Mouse (Mus musculus) embryonic facial prominence, embryonic 12.5 days (tissue): ENCODE results near the gene Morn1. TPM values are rescaled to one million over a fixed set of nuclear protein-coding genes. Genes with fewer than 3 reads are reported as not detected.

Experiments
- ATAC-seq: fragments of 200-750 bp; cut with Nextera tagmentation; 2 replicates; pipeline ENCODE4 v1.8.0; 2017; ENCODE audit not compliant: insufficient number of reproducible peaks, insufficient read depth, low FRiP score, low TSS enrichment
- H3K27ac ChIP-seq: fragments of 300-500 bp; sonication (generic); 2 replicates; pipeline ENCODE4 v1.5.1; 2016; ENCODE audit warnings: mild to moderate bottlenecking
- H3K27me3 ChIP-seq: fragments of 300-500 bp; sonication (generic); 2 replicates; pipeline ENCODE4 v1.6.1; 2016; ENCODE audit warnings: mild to moderate bottlenecking, moderate library complexity
- H3K36me3 ChIP-seq: fragments of 300-500 bp; sonication (generic); 2 replicates; pipeline ENCODE4 v1.6.1; 2016; ENCODE audit warnings: mild to moderate bottlenecking
- H3K4me1 ChIP-seq: fragments of 300-500 bp; sonication (generic); 2 replicates; pipeline ENCODE4 v1.6.1; 2016
- H3K4me2 ChIP-seq: fragments of 300-500 bp; sonication (generic); replicated peaks from 2 replicates; pipeline ENCODE4 v1.6.1; 2016; ENCODE audit warnings: mild to moderate bottlenecking, moderate library complexity
- H3K4me3 ChIP-seq: fragments of 300-500 bp; sonication (generic); 2 replicates; pipeline ENCODE4 v1.5.1; 2016; ENCODE audit warnings: mild to moderate bottlenecking
- H3K9ac ChIP-seq: fragments of 300-500 bp; sonication (generic); 2 replicates; pipeline ENCODE4 v1.6.1; 2016; ENCODE audit warnings: mild to moderate bottlenecking, moderate library complexity
- H3K9me3 ChIP-seq: fragments of 300-500 bp; sonication (generic); 2 replicates; pipeline ENCODE4 v1.6.1; 2016; ENCODE audit warnings: mild to moderate bottlenecking, moderate library complexity
- WGBS: fragments of 180-500 bp; shearing (Covaris S2); methylation state at CpG from one replicate; pipeline ENCODE4 v1.1.7; 2016; 5-methylcytosine and 5-hydroxymethylcytosine counted together
- polyA plus RNA-seq: library from polyadenylated mRNA; unstranded; fragments of >200 nt; fragmentation: Nextera tagmentation; extraction: Ambion mirVana; gene quantifications from 2 replicates; pipeline ENCODE4 v1.2.1, GENCODE M21; 2016

Morn1 gene
- 5.1 and 7.7 TPM in 2 replicates for polyA plus RNA-seq

DNA sequence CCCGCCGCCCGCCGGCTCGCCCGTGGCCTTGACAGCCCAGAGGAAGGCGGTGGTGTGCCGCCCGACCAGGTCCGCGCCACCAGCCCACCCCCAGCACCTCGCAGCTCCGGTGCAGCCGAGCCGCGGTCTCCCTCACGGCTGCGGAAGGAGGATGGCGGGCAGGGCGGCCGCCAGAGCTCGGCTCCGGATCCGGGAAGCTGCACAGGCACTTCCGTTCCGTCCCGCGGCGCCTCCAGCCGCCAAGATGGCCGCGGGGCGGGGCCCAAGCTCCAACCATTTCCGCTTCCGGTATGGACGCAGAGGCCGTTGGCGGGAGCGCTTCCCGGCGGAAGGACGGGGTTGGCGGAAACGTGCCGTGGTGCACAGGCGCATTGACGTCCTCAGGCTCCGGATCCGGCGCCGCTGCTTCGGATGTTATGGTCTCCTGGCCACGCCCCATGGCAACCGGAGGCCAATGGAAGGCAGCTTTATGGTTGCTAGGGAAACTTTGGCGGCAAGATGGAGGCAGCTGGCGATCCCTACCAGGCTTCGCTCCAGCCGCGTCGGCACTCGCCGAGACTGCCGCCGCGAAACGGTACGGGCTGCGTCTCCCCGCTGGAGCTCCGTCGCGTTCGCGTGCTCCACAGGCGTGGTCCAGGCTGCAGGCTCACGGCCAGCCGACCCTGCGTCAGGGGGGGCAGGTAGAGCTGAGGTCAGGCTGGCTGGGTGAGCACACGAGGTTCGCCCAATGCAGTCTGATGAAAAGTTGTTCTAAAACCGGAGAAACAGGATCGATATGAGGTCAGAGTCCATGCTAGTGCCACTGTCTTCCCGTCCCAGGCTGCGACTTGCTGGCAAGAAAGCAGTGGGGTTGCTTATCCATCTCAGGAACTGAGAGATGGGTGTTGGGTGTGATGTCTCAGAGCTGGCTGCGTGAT is at the start of gene Morn1, which contains the start of gene Rer1:
TSS of gene Morn1 (plus strand) at position 470 of the 917 bp plus-strand sequence.
TSS of gene Rer1 (minus strand) at position 275 of the 917 bp plus-strand sequence.
- H3K36me3 ChIP-seq: peaks cover 28% of the 10 kb centered on the region
- WGBS: under 1% methylated on average over 83 of the region's 85 CpGs

DNA sequence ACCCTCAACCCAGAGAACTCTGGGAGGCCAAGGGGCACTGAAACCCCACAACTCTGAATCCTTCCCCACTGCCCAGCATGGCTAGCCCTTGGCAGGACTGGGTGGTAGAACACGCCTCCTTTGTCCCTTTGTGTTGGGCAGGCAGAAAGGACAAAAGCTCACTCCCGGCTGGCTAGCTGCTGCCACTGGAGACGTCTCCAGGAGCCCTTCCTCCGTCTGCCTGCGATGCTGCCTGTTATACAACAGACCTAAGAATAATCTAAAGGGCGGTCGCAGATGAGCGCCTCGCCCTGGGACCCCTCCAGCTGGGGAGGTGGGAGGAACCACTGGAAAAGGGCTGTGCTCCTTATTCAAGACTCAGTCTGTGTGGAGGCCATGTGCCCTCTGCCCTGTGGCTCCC is 46.2 kb upstream of the Morn1 start:
- H3K9ac ChIP-seq: no peak overlapping the region
- H3K4me2 ChIP-seq: no peak overlapping the region
- H3K27me3 ChIP-seq: peaks cover 73% of the 10 kb centered on the region
- ATAC-seq: no peak
- peaks cover 9% of the 10 kb centered on the region for H3K4me1 ChIP-seq
- no peaks in the 10 kb centered on the region for H3K36me3 ChIP-seq
- H3K9me3 ChIP-seq: no peaks in the 10 kb centered on the region
- 23% methylated on average over 9 of the region's 9 CpGs for WGBS
- H3K4me3 ChIP-seq: no peak overlapping the region
- H3K27ac ChIP-seq: no peak overlapping the region

More for the DNA sequence above, at the start of gene Morn1, which contains the start of gene Rer1:
- peak within 1 kb of the TSS; percentile 98 for H3K4me2 ChIP-seq
- peak; percentile 93 for ATAC-seq
- H3K4me1 ChIP-seq: peaks cover 20% of the 10 kb centered on the region
- peak within 1 kb of the TSS; percentile 98 for H3K4me3 ChIP-seq
- peak within 1 kb of the TSS; percentile 95 for H3K9ac ChIP-seq
- no peaks in the 10 kb centered on the region for H3K27me3 ChIP-seq
- peak within 1 kb of the TSS; percentile 93 for H3K27ac ChIP-seq
- no peaks in the 10 kb centered on the region for H3K9me3 ChIP-seq

- 59% methylated on average over 6 of the region's 6 CpGs for WGBS
- no peak overlapping the region for H3K4me3 ChIP-seq
- H3K27me3 ChIP-seq: peaks cover 73% of the 10 kb centered on the region
- no peaks in the 10 kb centered on the region for H3K36me3 ChIP-seq
- no peak overlapping the region for H3K9ac ChIP-seq
- no peak overlapping the region for H3K4me2 ChIP-seq
- H3K27ac ChIP-seq: no peak overlapping the region
- no peaks in the 10 kb centered on the region for H3K9me3 ChIP-seq
- H3K4me1 ChIP-seq: peaks cover 9% of the 10 kb centered on the region
- ATAC-seq: no peak
These were observed 45.7 kb upstream of the Morn1 start for GRCm38 (mm10) chr4:155040696-155041095.

- 1% methylated on average over 65 of the region's 65 CpGs for WGBS
- Histone ChIP-seq H3K4me2 (peak overlapping the region; percentile 85), H3K4me1 (peaks cover 9% of the 10 kb centered on the region), H3K4me3 (peak overlapping the region; percentile 49), H3K36me3 (no peaks in the 10 kb centered on the region), H3K27ac (no peak overlapping the region), H3K9ac (peak overlapping the region; percentile 40), H3K27me3 (peaks cover 79% of the 10 kb centered on the region), H3K9me3 (no peaks in the 10 kb centered on the region)
- ATAC-seq: no peak
These were observed 43.6 kb upstream of the Morn1 start for GRCm38 (mm10) chr4:155042606-155043288.

DNA sequence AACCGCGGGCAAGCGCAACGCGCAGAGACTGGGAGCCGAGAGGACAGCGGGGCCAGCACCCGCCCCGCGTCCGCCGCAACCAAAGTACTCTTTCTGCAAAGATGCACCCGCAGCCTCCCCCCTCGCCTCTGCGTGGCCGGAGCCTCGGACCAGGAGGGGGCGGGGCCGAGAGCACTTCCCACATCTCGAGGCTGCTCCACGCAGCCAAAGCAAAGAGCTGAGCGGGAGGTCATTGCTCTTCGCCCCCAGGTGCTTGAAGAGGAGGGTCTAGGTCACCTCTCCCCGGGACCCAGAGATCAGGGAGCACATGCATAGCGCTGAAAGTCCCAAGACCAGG is 43.1 kb upstream of the Morn1 start:
- peaks cover 9% of the 10 kb centered on the region for H3K4me1 ChIP-seq
- H3K36me3 ChIP-seq: no peaks in the 10 kb centered on the region
- H3K9ac ChIP-seq: peak overlapping the region; percentile 40
- H3K27me3 ChIP-seq: peaks cover 77% of the 10 kb centered on the region
- H3K9me3 ChIP-seq: no peaks in the 10 kb centered on the region
- no peak for ATAC-seq
- H3K27ac ChIP-seq: no peak overlapping the region
- 2% methylated on average over 25 of the region's 25 CpGs for WGBS
- peak overlapping the region; percentile 49 for H3K4me3 ChIP-seq
- peak overlapping the region; percentile 85 for H3K4me2 ChIP-seq

DNA sequence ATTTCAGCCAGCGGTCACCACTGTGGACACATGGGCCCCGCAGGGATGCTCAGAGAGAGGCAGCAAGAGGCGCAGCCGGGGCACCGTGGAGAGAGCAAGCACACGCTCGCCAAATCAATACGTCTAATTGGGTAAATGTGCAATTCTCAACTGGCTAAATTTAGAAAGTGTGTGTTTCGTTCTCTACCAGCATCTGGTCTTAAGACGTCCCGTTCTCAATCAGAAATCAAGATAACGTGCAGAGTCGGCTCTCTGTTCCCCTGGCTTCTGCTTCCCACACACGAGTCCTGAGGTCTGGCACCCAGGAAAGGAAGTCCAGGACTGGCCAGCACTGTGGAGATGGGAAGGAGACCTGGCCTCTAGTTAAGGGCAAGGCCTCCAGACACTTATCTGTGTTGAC is 39.7 kb upstream of the Morn1 start:
- Histone ChIP-seq H3K9ac (no peak overlapping the region), H3K36me3 (no peaks in the 10 kb centered on the region), H3K9me3 (no peaks in the 10 kb centered on the region), H3K27ac (no peak overlapping the region), H3K27me3 (peaks cover 54% of the 10 kb centered on the region), H3K4me1 (peaks cover 9% of the 10 kb centered on the region), H3K4me3 (no peak overlapping the region), H3K4me2 (no peak overlapping the region)
- no peak for ATAC-seq
- WGBS: 73% methylated on average over 14 of the region's 14 CpGs

- H3K9ac ChIP-seq: no peak overlapping the region
- H3K4me1 ChIP-seq: 0 out of 2 replicates have a peak, but pooled peaks cover 4% of the 10 kb centered on the region
- no peaks in the 10 kb centered on the region for H3K36me3 ChIP-seq
- WGBS: 80% methylated on average over 7 of the region's 7 CpGs
- no peak overlapping the region for H3K4me2 ChIP-seq
- no peaks in the 10 kb centered on the region for H3K9me3 ChIP-seq
- H3K27ac ChIP-seq: no peak overlapping the region
- no peak for ATAC-seq
- no peak overlapping the region for H3K4me3 ChIP-seq
- H3K27me3 ChIP-seq: peaks cover 22% of the 10 kb centered on the region
These were observed 36.3 kb upstream of the Morn1 start for GRCm38 (mm10) chr4:155050116-155050515.

- Histone ChIP-seq H3K4me1 (0 out of 2 replicates have a peak, but pooled peaks cover 18% of the 10 kb centered on the region), H3K4me3 (no peak within 1 kb of the TSS), H3K4me2 (no peak within 1 kb of the TSS), H3K9me3 (no peaks in the 10 kb centered on the region), H3K9ac (no peak within 1 kb of the TSS), H3K27ac (peak within 1 kb of the TSS; percentile 51; the same call in 1 of the 2 replicates), H3K27me3 (peaks cover 11% of the 10 kb centered on the region), H3K36me3 (no peaks in the 10 kb centered on the region)
- peak; percentile 19; the same call in 1 of the 2 replicates for ATAC-seq
- 56% methylated on average over 10 of the region's 10 CpGs for WGBS
These were observed 29.7 kb upstream of the Morn1 start, which contains the start of gene Plch2 for GRCm38 (mm10) chr4:155056724-155057123. Plch2 (minus strand) TSS chr4:155056784.

DNA sequence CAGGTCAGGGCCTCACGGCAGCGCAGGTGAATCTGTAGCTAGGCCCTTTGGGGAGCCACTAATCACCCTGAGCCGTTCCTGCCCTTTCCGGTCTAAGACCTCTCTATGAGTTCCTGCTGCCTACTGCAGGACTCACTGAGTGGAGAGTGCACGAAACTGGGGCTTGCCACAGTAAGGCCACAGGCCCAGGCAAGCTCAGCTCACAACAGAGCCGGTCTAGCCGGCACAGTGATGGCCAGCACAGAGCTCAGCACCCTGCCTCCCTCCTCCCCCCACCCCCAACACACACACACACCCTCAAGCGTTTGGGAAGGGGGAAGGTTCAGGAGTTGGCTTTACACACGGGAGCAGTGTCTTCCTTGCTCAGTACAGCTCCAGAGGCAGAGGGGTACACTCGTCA is 28.1 kb upstream of the Morn1 start:
- ATAC-seq: no peak
- no peak overlapping the region for H3K4me3 ChIP-seq
- 0 out of 2 replicates have a peak, but pooled peaks cover 21% of the 10 kb centered on the region for H3K4me1 ChIP-seq
- no peaks in the 10 kb centered on the region for H3K9me3 ChIP-seq
- no peaks in the 10 kb centered on the region for H3K36me3 ChIP-seq
- peaks cover 11% of the 10 kb centered on the region for H3K27me3 ChIP-seq
- H3K9ac ChIP-seq: no peak overlapping the region
- 0 out of 2 replicates have a peak overlapping the region, but pooled peaks have one; percentile 51 for H3K27ac ChIP-seq
- WGBS: 28% methylated on average over 10 of the region's 10 CpGs
- no peak overlapping the region for H3K4me2 ChIP-seq

DNA sequence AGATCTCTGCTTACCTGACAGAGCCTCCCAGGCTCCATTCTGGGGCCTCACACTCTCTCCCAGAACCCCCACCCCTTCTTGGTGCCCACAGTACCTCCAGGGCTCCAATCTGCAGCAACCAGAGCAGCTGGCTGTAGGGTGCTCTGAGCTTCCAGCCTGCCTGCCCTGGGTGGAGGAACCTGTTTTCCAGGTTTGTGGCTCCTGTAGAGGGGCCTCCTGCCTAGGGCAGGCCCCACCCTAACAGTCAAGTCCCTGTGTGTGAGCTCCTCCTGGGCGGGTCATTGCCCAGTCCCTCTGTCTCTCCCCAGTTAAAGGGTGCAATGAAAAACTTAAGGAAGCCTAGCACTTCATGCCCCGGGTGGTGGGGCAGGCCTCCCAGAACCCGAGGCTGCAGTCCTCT is 22.5 kb upstream of the Morn1 start:
- peaks cover 6% of the 10 kb centered on the region for H3K36me3 ChIP-seq
- H3K4me3 ChIP-seq: no peak overlapping the region
- H3K4me1 ChIP-seq: peaks cover 19% of the 10 kb centered on the region
- H3K9me3 ChIP-seq: no peaks in the 10 kb centered on the region
- H3K27me3 ChIP-seq: no peaks in the 10 kb centered on the region
- 25% methylated on average over 3 of the region's 3 CpGs for WGBS
- no peak overlapping the region for H3K4me2 ChIP-seq
- no peak for ATAC-seq
- H3K27ac ChIP-seq: peak overlapping the region; percentile 58
- no peak overlapping the region for H3K9ac ChIP-seq

DNA sequence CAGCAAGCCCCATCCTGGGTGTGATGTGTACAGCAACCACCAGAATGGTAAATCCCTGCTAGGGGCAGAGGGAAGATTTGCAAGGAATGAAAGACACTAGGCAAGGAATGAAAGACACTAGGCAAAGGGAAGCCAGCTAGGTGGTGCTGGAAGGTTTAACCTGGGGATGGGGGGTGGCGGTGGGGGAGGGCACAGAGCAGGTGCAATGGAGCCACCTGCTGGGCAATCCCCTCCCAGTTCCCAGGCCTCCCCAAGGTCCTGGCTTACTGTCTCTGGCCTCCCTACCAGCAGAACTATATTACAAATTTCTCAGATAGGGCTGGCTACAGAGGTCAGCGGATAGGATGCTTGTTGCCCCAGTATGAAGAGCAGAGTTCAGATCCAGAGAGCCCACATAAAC is 21.9 kb upstream of the Morn1 start:
- Histone ChIP-seq H3K4me2 (no peak overlapping the region), H3K4me1 (peaks cover 19% of the 10 kb centered on the region), H3K36me3 (peaks cover 12% of the 10 kb centered on the region), H3K27ac (peak overlapping the region; percentile 58; the same call in 1 of the 2 replicates), H3K4me3 (no peak overlapping the region), H3K9ac (no peak overlapping the region), H3K9me3 (no peaks in the 10 kb centered on the region), H3K27me3 (no peaks in the 10 kb centered on the region)
- 53% methylated on average over 2 of the region's 2 CpGs for WGBS
- no peak for ATAC-seq
